Mouse (Mus musculus) embryonic facial prominence, embryonic 11.5 days (tissue): ENCODE data around the gene Grap. TPM values are rescaled to one million over a fixed set of nuclear protein-coding genes. Genes with fewer than 3 reads are reported as not detected.

Source experiments
- ATAC-seq: fragments of 200-750 bp; cut with Nextera tagmentation; replicated peaks from 2 replicates; pipeline ENCODE4 v1.8.0; 2017; ENCODE audit warnings: low read depth; ENCODE audit not compliant: insufficient number of reproducible peaks, low FRiP score, low TSS enrichment
- DNase-seq: peaks from one replicate; pipeline ENCODE4 v3.0.0-alpha.2; 2015; ENCODE audit warnings: low spot score
- H3K27ac ChIP-seq: fragments of 300-500 bp; sonication (generic); replicated peaks from 2 replicates; pipeline ENCODE4 v1.5.1; 2014; ENCODE audit warnings: mild to moderate bottlenecking, low read depth, low read length, control low read depth
- H3K27me3 ChIP-seq: fragments of 300-500 bp; sonication (generic); 2 replicates; pipeline ENCODE4 v1.6.1; 2014; ENCODE audit warnings: mild to moderate bottlenecking, low read length, moderate library complexity, mixed read lengths; ENCODE audit not compliant: control insufficient read depth, insufficient read depth
- H3K36me3 ChIP-seq: fragments of 300-500 bp; sonication (generic); replicated peaks from 2 replicates; pipeline ENCODE4 v1.6.1; 2014; ENCODE audit warnings: low read depth, mild to moderate bottlenecking, low read length, moderate library complexity, mixed read lengths; ENCODE audit not compliant: control insufficient read depth, insufficient read depth
- H3K4me1 ChIP-seq: fragments of 300-500 bp; sonication (generic); 2 replicates; pipeline ENCODE4 v1.6.1; 2014; ENCODE audit warnings: low read length, mixed read lengths; ENCODE audit not compliant: control insufficient read depth, insufficient read depth
- H3K4me2 ChIP-seq: fragments of 300-500 bp; sonication (generic); 2 replicates; pipeline ENCODE4 v1.6.1; 2014; ENCODE audit warnings: low read depth, mild to moderate bottlenecking, control low read depth, low read length, moderate library complexity
- H3K4me3 ChIP-seq: fragments of 300-500 bp; sonication (generic); 2 replicates; pipeline ENCODE4 v1.5.1; 2014; ENCODE audit warnings: low read depth, low read length, control low read depth
- H3K9ac ChIP-seq: fragments of 300-500 bp; sonication (generic); replicated peaks from 2 replicates; pipeline ENCODE4 v1.6.1; 2014; ENCODE audit warnings: mild to moderate bottlenecking, control low read depth, low read length
- H3K9me3 ChIP-seq: fragments of 300-500 bp; sonication (generic); replicated peaks from 2 replicates; pipeline ENCODE4 v1.6.1; 2016; ENCODE audit warnings: mild to moderate bottlenecking, low read length, inconsistent platforms, mixed read lengths; ENCODE audit not compliant: control insufficient read depth
- WGBS: fragments of 180-500 bp; shearing (Covaris S2); extraction: QIAGEN DNeasy Blood & Tissue Kit; methylation state at CpG from one replicate; pipeline ENCODE4 v1.1.7; 2014; 5-methylcytosine and 5-hydroxymethylcytosine counted together
- polyA plus RNA-seq: library from polyadenylated mRNA; unstranded; fragments of >200 nt; fragmentation: Nextera tagmentation; extraction: Ambion mirVana; gene quantifications from 2 replicates; pipeline ENCODE4 v1.2.1, GENCODE M21; 2014

Grap gene
- polyA plus RNA-seq, 1 experiment from 2014 or later, result 3.4 TPM

DNA sequence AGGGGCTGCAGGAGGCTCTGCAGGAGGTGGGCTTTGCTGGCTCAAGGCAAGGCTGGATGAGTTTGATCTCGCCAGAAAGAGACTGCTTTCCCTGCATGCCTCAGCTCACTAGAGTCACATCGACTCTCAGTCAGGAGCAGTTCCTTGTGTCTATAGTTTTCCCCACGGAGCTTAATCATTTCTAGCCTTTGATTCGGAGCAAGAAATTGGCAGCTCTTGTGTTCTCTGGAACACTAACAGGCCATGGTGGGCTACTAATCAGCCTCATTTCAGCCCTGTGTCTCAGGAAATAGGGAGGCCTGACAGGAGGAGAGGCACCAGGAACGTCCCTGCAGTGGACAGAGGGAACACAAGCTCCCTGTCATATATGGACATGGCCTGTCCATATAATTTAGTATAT is 64.9 kb downstream of the Grap start:
- DNase-seq (no peak), ATAC-seq (no peak)
- H3K4me2 ChIP-seq, result no peak overlapping the region
- H3K36me3 ChIP-seq, result no peaks in the 10 kb centered on the region
- H3K27me3 ChIP-seq, result no peaks in the 10 kb centered on the region
- no peak overlapping the region for H3K9ac ChIP-seq
- H3K4me3 ChIP-seq, result no peak overlapping the region
- 67% methylated on average over 5 of the region's 5 CpGs for WGBS
- H3K4me1 ChIP-seq, result no peaks in the 10 kb centered on the region
- H3K27ac ChIP-seq, result no peak overlapping the region
- no peaks in the 10 kb centered on the region for H3K9me3 ChIP-seq

DNA sequence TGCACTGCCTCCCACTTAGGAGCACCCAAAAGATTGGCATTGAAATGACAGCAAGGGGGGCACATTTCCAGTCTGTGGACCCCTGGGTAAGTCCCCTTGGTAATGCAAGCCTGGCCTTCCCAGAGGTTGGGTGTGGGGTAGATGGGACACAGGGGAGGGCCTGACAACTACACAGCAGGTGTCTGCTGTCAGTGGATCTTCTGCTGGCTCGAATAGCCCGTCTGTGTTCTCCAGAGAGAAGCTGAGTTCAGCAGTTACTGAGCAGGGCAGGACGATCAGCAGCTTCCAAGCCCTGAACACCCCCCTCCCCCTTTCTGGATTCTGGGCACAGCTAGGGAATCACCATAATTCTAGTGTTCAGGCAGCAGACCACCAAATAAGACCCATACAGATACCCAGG is 66.3 kb downstream of the Grap start:
- Histone ChIP-seq H3K4me2 (no peak overlapping the region), H3K4me3 (no peak overlapping the region), H3K9ac (no peak overlapping the region), H3K9me3 (no peaks in the 10 kb centered on the region), H3K4me1 (no peaks in the 10 kb centered on the region), H3K27ac (no peak overlapping the region), H3K36me3 (no peaks in the 10 kb centered on the region), H3K27me3 (no peaks in the 10 kb centered on the region)
- DNase-seq (no peak), ATAC-seq (no peak)
- 50% methylated on average over 3 of the region's 3 CpGs for WGBS

DNA sequence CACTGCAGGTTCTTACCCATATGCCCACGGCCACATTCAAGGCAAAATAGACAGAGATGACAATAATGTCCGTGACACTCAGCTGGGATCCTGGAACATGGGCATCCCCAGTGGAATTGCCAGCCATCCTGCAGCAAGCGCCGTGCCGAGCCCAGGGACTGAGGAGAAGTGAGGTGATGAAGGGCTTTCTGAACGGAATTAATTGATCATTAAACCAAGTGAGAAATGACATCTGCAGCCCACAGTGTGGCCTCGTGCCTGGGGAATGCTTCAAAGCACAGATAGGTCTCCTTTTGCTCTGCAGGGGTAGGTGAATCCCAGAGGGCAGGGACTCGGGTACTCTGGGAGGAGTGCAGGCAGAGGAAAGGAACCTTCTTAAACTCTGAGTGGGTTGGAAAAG is 66.8 kb downstream of the Grap start:
- Histone ChIP-seq H3K27ac (no peak overlapping the region), H3K4me2 (no peak overlapping the region), H3K9me3 (no peaks in the 10 kb centered on the region), H3K9ac (no peak overlapping the region), H3K36me3 (no peaks in the 10 kb centered on the region), H3K27me3 (no peaks in the 10 kb centered on the region), H3K4me1 (no peaks in the 10 kb centered on the region), H3K4me3 (no peak overlapping the region)
- ATAC-seq, result no peak
- 78% methylated on average over 8 of the region's 8 CpGs for WGBS
- no peak for DNase-seq

DNA sequence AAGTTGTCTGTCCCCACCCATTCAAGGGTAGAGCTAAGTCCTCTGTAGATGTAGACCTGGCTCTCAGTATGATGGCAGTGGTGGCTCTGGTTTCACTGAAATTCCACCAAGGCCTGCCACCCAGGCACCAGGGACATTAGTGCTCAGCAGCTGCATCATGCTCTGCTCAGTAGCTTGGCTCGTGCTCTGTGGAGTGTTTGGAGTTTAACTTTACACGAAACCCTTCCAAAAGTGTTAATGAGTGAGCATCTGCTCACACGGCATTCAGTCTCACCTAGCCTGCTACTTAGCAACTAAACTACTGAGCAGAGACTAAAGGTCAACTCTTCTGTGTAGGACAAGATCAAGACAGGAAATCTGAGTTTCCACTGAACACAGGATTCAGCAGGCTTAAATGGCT is 67.6 kb downstream of the Grap start, which contains the start of gene Slc5a10:
Gene Slc5a10, minus strand, starts transcription at position 191 of the 400 bp plus-strand sequence.
- Histone ChIP-seq H3K27me3 (no peaks in the 10 kb centered on the region), H3K9ac (no peak within 1 kb of the TSS), H3K4me3 (no peak within 1 kb of the TSS), H3K9me3 (no peaks in the 10 kb centered on the region), H3K4me1 (no peaks in the 10 kb centered on the region), H3K27ac (no peak within 1 kb of the TSS), H3K36me3 (no peaks in the 10 kb centered on the region), H3K4me2 (no peak within 1 kb of the TSS)
- WGBS, result 84% methylated on average over 3 of the region's 3 CpGs
- DNase-seq (no peak), ATAC-seq (no peak)

DNA sequence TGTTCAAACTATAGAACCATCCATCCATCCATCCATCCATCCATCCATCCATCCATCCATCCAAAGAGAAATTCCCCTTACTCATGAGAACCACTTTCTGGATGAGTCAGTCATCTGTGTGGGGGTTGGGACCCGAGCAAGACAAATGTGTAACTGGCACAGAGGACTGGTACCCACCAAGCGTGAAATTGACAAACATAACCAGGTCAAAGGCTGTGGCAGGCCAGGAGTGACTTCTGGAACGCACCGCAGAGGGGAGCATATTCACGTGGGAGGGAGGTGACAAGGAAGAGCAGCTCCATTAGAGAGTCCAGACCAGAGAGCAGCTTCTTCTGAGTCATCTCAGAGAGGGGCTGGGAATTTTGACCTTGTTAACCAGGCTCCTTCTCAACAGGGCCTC is 69.0 kb downstream of the Grap start:
- ATAC-seq, result no peak
- Histone ChIP-seq H3K9me3 (no peaks in the 10 kb centered on the region), H3K27ac (no peak overlapping the region), H3K4me3 (no peak overlapping the region), H3K36me3 (no peaks in the 10 kb centered on the region), H3K4me1 (no peaks in the 10 kb centered on the region), H3K27me3 (no peaks in the 10 kb centered on the region), H3K4me2 (no peak overlapping the region), H3K9ac (no peak overlapping the region)
- DNase-seq, result no peak
- 62% methylated on average over 5 of the region's 5 CpGs for WGBS

Other genes with a start within 250 kb of the Grap start
- 0.25 and 0.42 TPM in 2 replicates for gene Rnf112, start 199.1 kb upstream of the Grap start, polyA plus RNA-seq
- gene Mfap4, start 167.8 kb upstream of the Grap start, polyA plus RNA-seq, result 234 and 251 TPM in 2 replicates
- 52.3 and 57.7 TPM in 2 replicates for gene Mapk7, start 158.9 kb upstream of the Grap start, polyA plus RNA-seq
- 32.1 and 37.0 TPM in 2 replicates for gene B9d1, start 148.1 kb upstream of the Grap start, polyA plus RNA-seq
- 24.2 and 28.5 TPM in 2 replicates for gene Epn2, start 73.6 kb upstream of the Grap start, polyA plus RNA-seq
- 0.76 and 0.84 TPM in 2 replicates for gene Fam83g, start 30.8 kb downstream of the Grap start, polyA plus RNA-seq
- not detected in 2 replicates for gene Slc5a10, start 67.6 kb downstream of the Grap start, polyA plus RNA-seq
- gene Prpsap2, start 108.8 kb downstream of the Grap start, polyA plus RNA-seq, result 33.1 and 36.9 TPM in 2 replicates
- 20.6 and 21.8 TPM in 2 replicates for gene Ulk2, start 201.8 kb downstream of the Grap start, polyA plus RNA-seq